Mouse (Mus musculus) limb, embryonic 12.5 days (tissue): ENCODE measurements at regions not wholly inside any gene's neighbourhood (a gene's known extent, or its start where the extent isn't known, plus 50 kb on each side); places are given as distances from the start of the nearest gene placed in this dataset.

Source experiments
- ATAC-seq: fragments of 200-750 bp; cut with Nextera tagmentation; 2 replicates; pipeline ENCODE4 v1.8.0; 2017; ENCODE audit warnings: low read depth, moderate TSS enrichment; ENCODE audit not compliant: insufficient number of reproducible peaks, insufficient read depth, low FRiP score, low TSS enrichment
- H3K27ac ChIP-seq: fragments of 300-500 bp; sonication (generic); 2 replicates; pipeline ENCODE4 v1.5.1; 2016; ENCODE audit warnings: mild to moderate bottlenecking, moderate library complexity
- H3K27me3 ChIP-seq: fragments of 300-500 bp; sonication (generic); 2 replicates; pipeline ENCODE4 v1.6.1; 2016; ENCODE audit warnings: mild to moderate bottlenecking, moderate library complexity
- H3K36me3 ChIP-seq: fragments of 300-500 bp; sonication (generic); 2 replicates; pipeline ENCODE4 v1.6.1; 2016; ENCODE audit warnings: mild to moderate bottlenecking, moderate library complexity
- H3K4me1 ChIP-seq: fragments of 300-500 bp; sonication (generic); replicated peaks from 2 replicates; pipeline ENCODE4 v1.6.1; 2016
- H3K4me2 ChIP-seq: fragments of 300-500 bp; sonication (generic); 2 replicates; pipeline ENCODE4 v1.6.1; 2016; ENCODE audit warnings: mild to moderate bottlenecking, moderate library complexity
- H3K4me3 ChIP-seq: fragments of 300-500 bp; sonication (generic); replicated peaks from 2 replicates; pipeline ENCODE4 v1.5.1; 2016; ENCODE audit warnings: mild to moderate bottlenecking
- H3K9ac ChIP-seq: fragments of 300-500 bp; sonication (generic); replicated peaks from 2 replicates; pipeline ENCODE4 v1.6.1; 2016; ENCODE audit warnings: mild to moderate bottlenecking, moderate library complexity
- H3K9me3 ChIP-seq: fragments of 300-500 bp; sonication (generic); 2 replicates; pipeline ENCODE4 v1.6.1; 2016; ENCODE audit warnings: mild to moderate bottlenecking, moderate library complexity
- WGBS: fragments of 180-500 bp; shearing (Covaris S2); methylation state at CpG from one replicate; pipeline ENCODE4 v1.1.7; 2016; 5-methylcytosine and 5-hydroxymethylcytosine counted together

DNA sequence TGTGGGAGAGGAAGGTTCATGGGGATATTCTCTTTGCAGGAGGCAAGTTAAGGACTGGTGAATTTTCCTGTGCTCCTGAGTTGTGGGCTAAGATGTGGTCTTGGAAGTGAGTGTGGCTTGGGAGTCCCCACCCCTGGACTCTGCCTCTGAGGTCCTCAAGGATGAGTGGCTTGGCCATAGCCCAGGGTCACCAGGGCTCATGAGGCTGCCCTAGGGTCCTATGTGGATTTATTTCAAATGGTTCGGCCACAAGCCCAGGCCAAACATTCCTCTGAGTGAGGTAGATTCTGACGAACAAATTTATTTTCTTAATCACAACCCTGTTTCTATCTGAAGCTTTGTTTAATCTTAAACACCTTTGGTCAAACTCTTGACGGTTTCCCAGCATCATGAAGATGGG lies 98.4 kb downstream of the Gm10604 start:
- Histone ChIP-seq H3K9ac (no peak overlapping the region), H3K36me3 (no peaks in the 10 kb centered on the region), H3K4me2 (no peak overlapping the region), H3K9me3 (no peaks in the 10 kb centered on the region), H3K27me3 (no peaks in the 10 kb centered on the region), H3K4me3 (no peak overlapping the region), H3K4me1 (peaks cover 13% of the 10 kb centered on the region), H3K27ac (no peak overlapping the region)
- 87% methylated on average over 3 of the region's 3 CpGs for WGBS
- ATAC-seq = no peak

DNA sequence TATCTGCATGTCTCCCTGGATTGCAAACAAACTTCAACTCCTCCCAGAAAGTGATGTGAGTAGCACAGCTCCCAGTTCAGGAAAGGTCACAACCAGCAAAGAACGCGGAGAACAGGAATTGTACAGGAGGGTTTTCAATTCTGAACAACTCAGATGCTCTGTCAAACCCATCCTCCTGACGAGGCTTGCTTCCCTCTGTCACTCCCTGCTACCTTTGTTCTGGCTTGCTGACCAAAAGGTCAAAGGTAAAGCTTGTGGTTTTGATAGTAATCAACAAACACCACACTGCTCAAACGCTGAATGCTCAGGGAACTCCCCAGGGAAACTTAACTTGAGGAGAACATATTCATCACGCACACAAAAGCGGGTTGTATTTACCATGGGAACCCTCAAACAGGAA lies 102.4 kb downstream of the Gm10604 start:
- no peaks in the 10 kb centered on the region for H3K36me3 ChIP-seq
- H3K27ac ChIP-seq = no peak overlapping the region
- no peaks in the 10 kb centered on the region for H3K9me3 ChIP-seq
- H3K4me1 ChIP-seq = no peaks in the 10 kb centered on the region
- WGBS = 79% methylated on average over 6 of the region's 6 CpGs
- no peaks in the 10 kb centered on the region for H3K27me3 ChIP-seq
- no peak overlapping the region for H3K4me2 ChIP-seq
- no peak overlapping the region for H3K4me3 ChIP-seq
- H3K9ac ChIP-seq = no peak overlapping the region
- no peak for ATAC-seq

DNA sequence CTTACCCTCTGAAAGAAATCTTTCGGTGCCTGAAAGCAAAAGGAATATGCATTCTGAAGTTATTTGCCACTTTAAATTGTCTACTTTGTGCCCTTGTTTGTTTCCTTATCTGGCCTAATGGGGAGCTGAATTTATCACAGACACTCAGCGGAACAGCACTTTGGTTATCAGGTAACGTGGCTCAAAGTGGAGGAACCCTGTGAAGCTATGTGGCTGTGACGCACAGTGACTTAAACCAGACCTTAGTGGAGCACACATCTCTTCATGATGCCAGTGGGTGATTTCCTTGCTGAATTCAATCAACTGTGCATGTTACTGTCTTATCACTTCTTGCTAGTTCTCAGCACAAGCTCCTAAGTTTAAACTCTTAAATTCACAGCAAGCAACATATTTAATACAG lies 103.1 kb downstream of the Gm10604 start:
- no peaks in the 10 kb centered on the region for H3K4me1 ChIP-seq
- H3K27ac ChIP-seq = no peak overlapping the region
- no peak for ATAC-seq
- H3K36me3 ChIP-seq = no peaks in the 10 kb centered on the region
- no peak overlapping the region for H3K4me2 ChIP-seq
- no peaks in the 10 kb centered on the region for H3K9me3 ChIP-seq
- WGBS = 79% methylated on average over 4 of the region's 4 CpGs
- no peak overlapping the region for H3K9ac ChIP-seq
- H3K27me3 ChIP-seq = no peaks in the 10 kb centered on the region
- H3K4me3 ChIP-seq = no peak overlapping the region

DNA sequence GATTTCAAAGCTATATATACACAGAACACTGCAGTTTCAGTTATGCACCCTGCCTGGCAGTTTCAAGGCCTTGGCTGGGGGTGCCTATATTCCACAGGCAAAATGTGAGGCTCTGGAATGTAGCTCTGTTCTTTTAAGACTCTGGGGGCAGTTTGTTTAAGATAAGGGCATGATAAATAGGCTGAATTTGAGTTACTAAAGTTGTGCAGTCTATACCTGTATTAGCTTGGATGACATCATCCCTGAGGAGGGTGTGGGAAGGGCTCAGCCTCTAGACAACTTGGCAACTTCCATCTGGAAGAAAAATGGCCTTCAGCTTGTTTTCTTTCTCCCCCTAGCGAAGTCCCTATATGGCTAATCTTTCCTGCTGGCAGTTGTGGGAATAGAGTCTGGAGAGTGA lies 105.1 kb downstream of the Gm10604 start:
- ATAC-seq = no peak
- Histone ChIP-seq H3K4me2 (no peak overlapping the region), H3K4me3 (no peak overlapping the region), H3K27ac (no peak overlapping the region), H3K9me3 (no peaks in the 10 kb centered on the region), H3K36me3 (no peaks in the 10 kb centered on the region), H3K9ac (no peak overlapping the region), H3K27me3 (no peaks in the 10 kb centered on the region), H3K4me1 (no peaks in the 10 kb centered on the region)
- 74% methylated on average over 1 of the region's 1 CpGs for WGBS

- Histone ChIP-seq H3K27me3 (no peaks in the 10 kb centered on the region), H3K4me1 (no peaks in the 10 kb centered on the region), H3K36me3 (no peaks in the 10 kb centered on the region), H3K9ac (no peak overlapping the region), H3K4me2 (no peak overlapping the region), H3K4me3 (no peak overlapping the region), H3K9me3 (no peaks in the 10 kb centered on the region), H3K27ac (no peak overlapping the region)
- WGBS = 74% methylated on average over 4 of the region's 4 CpGs
- no peak for ATAC-seq
These were observed 106.3 kb downstream of the Gm10604 start for GRCm38 (mm10) chr4:11874586-11875264.

GRCm38 (mm10) chr4:11872036-11872435 lies 109.0 kb downstream of the Gm10604 start:
- Histone ChIP-seq H3K9ac (no peak overlapping the region), H3K4me1 (no peaks in the 10 kb centered on the region), H3K9me3 (no peaks in the 10 kb centered on the region), H3K27ac (no peak overlapping the region), H3K36me3 (no peaks in the 10 kb centered on the region), H3K4me3 (no peak overlapping the region), H3K4me2 (no peak overlapping the region), H3K27me3 (no peaks in the 10 kb centered on the region)
- no peak for ATAC-seq
- 82% methylated on average over 3 of the region's 3 CpGs for WGBS

DNA sequence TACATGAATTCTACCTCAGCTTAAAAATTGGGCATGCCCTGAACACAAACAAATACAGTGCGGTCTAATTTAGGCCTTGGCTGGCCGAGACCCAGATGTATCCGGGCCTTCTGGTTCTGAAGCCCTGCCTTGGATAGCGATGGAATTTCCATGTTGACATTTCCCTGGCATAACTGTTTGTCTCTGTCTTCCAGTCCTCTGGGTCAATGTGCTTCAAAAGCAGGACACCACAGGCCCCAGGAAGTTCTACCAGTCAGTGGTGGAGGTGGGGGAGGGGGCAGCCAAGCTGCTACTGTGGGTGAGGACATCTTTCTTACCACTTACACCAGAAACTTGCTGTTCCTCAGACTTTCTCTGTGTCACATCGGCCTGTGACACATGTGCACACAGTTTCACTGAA lies 111.3 kb downstream of the Gm10604 start:
- H3K9me3 ChIP-seq = no peaks in the 10 kb centered on the region
- no peak for ATAC-seq
- H3K4me3 ChIP-seq = no peak overlapping the region
- no peaks in the 10 kb centered on the region for H3K4me1 ChIP-seq
- H3K27ac ChIP-seq = no peak overlapping the region
- H3K27me3 ChIP-seq = no peaks in the 10 kb centered on the region
- H3K4me2 ChIP-seq = no peak overlapping the region
- H3K9ac ChIP-seq = no peak overlapping the region
- H3K36me3 ChIP-seq = no peaks in the 10 kb centered on the region
- 91% methylated on average over 5 of the region's 5 CpGs for WGBS

DNA sequence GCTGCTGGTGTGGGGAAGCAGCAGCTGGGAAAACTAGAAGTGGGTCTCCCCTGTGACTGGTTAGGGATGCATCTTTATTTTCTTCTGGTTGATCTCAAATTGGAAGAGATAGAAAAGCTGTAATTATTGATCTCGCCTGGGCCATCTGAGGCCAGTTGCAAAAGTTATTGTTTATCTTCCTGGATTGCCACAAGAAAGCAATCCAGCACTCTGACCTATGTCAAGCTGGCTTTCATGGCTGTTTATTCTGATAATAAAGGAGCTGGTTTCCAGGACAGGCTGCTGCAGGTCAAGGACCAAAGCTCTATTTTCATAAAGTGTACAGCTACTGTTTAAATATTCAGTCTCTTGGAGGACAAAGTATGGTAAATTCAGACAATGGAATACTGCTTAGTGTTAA lies 112.5 kb downstream of the Gm10604 start:
- H3K4me3 ChIP-seq = no peak overlapping the region
- H3K27ac ChIP-seq = no peak overlapping the region
- H3K4me1 ChIP-seq = no peaks in the 10 kb centered on the region
- H3K9me3 ChIP-seq = no peaks in the 10 kb centered on the region
- H3K9ac ChIP-seq = no peak overlapping the region
- H3K36me3 ChIP-seq = no peaks in the 10 kb centered on the region
- H3K4me2 ChIP-seq = no peak overlapping the region
- no peak for ATAC-seq
- H3K27me3 ChIP-seq = no peaks in the 10 kb centered on the region
- 74% methylated on average over 1 of the region's 1 CpGs for WGBS
